Mouse (Mus musculus) C2C12 (cell line): ENCODE results near the gene Hes1. TPM values are rescaled to one million over a fixed set of nuclear protein-coding genes. Genes with fewer than 3 reads are reported as not detected.

Experiments used
- H3K27me3 ChIP-seq: one replicate; pipeline ENCODE4 v1.6.1; 2011; ENCODE audit not compliant: control insufficient read depth, insufficient read depth, insufficient read length
- H3K36me3 ChIP-seq: one replicate; pipeline ENCODE4 v1.6.1; 2011; ENCODE audit not compliant: control insufficient read depth, insufficient read depth
- H3K4me3 ChIP-seq: one replicate; pipeline ENCODE4 v1.5.1; 2011; ENCODE audit warnings: mild to moderate bottlenecking, control low read depth; ENCODE audit not compliant: poor library complexity, insufficient read depth, severe bottlenecking
- H3K79me2 ChIP-seq: one replicate; pipeline ENCODE4 v1.6.1; 2011; ENCODE audit not compliant: control insufficient read depth, insufficient read depth
- H3K79me3 ChIP-seq: one replicate; pipeline ENCODE4 v1.6.1; 2011; ENCODE audit warnings: low read depth, control low read depth
- H3ac ChIP-seq: one replicate; pipeline ENCODE3; 2011; ENCODE audit warnings: low read depth; ENCODE audit not compliant: control insufficient read depth, insufficient read length
- CEBPB ChIP-seq: IDR thresholded peaks from one replicate; pipeline ENCODE4 v1.6.1; 2011; ENCODE audit warnings: low read depth, mild to moderate bottlenecking, control low read depth, moderate library complexity
- CTCF ChIP-seq: IDR thresholded peaks from one replicate; pipeline ENCODE4 v1.5.1; 2011; ENCODE audit not compliant: control insufficient read depth, insufficient read depth, insufficient read length
- FOSL1 ChIP-seq: IDR thresholded peaks from one replicate; pipeline ENCODE4 v1.8.0; 2011; ENCODE audit warnings: mild to moderate bottlenecking, low read length; ENCODE audit not compliant: poor library complexity, insufficient read depth, severe bottlenecking
- MAX ChIP-seq: IDR thresholded peaks from one replicate; pipeline ENCODE4 v1.6.1; 2011; ENCODE audit warnings: mild to moderate bottlenecking, control low read depth
- MYOD1 ChIP-seq: IDR thresholded peaks from one replicate; pipeline ENCODE4 v1.6.1; 2011; ENCODE audit warnings: low read depth; ENCODE audit not compliant: control insufficient read depth, insufficient read length
- MYOG ChIP-seq: IDR thresholded peaks from one replicate; pipeline ENCODE4 v1.6.1; 2011; ENCODE audit not compliant: control insufficient read depth, insufficient read length; ENCODE audit errors: extremely low read depth
- USF1 ChIP-seq: IDR thresholded peaks from one replicate; pipeline ENCODE4 v1.6.1; 2011; ENCODE audit warnings: low read depth, mild to moderate bottlenecking, control low read depth, moderate library complexity
- polyA plus RNA-seq: library from polyadenylated mRNA; unstranded; fragments of >200 nt; fragmentation: generic; extraction: Trizol; gene quantifications from one replicate; pipeline ENCODE4 v1.2.1, GENCODE M21; 2012; ENCODE audit warnings: missing spikeins

The Hes1 gene
- polyA plus RNA-seq, 1 experiment, result 41.9 TPM

- Histone ChIP-seq H3K27me3 (no peaks in the 10 kb centered on the region), H3ac (peak overlapping the region; percentile 76), H3K79me2 (peaks cover 35% of the 10 kb centered on the region), H3K36me3 (peaks cover 12% of the 10 kb centered on the region), H3K4me3 (peak overlapping the region; percentile 68), H3K79me3 (peaks cover 27% of the 10 kb centered on the region)
- TF ChIP-seq MAX (no peak), CEBPB (no peak), USF1 (no peak), MYOG (no peak), MYOD1 (no peak), FOSL1 (no peak), CTCF (no peak)
Observed at GRCm38 (mm10) chr16:30066184-30066851, 2.1 kb downstream of the Hes1 start.

DNA sequence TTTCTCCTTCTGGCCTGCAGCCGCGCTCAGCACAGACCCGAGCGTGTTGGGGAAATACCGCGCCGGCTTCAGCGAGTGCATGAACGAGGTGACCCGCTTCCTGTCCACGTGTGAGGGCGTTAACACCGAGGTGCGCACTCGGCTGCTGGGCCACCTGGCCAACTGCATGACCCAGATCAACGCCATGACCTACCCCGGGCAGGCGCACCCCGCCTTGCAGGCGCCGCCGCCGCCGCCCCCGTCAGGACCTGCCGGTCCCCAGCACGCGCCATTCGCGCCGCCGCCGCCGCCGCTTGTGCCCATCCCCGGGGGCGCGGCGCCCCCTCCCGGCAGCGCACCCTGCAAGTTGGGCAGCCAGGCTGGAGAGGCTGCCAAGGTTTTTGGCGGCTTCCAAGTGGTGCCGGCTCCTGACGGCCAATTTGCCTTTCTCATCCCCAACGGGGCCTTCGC lies 2.7 kb downstream of the Hes1 start:
- H3ac ChIP-seq, result peak overlapping the region; percentile 76
- H3K27me3 ChIP-seq, result no peaks in the 10 kb centered on the region
- peak; percentile 94 for TF ChIP-seq CTCF
- no peak for TF ChIP-seq USF1
- peaks cover 12% of the 10 kb centered on the region for H3K36me3 ChIP-seq
- peaks cover 27% of the 10 kb centered on the region for H3K79me3 ChIP-seq
- H3K4me3 ChIP-seq, result peak overlapping the region; percentile 68
- H3K79me2 ChIP-seq, result peaks cover 35% of the 10 kb centered on the region

GRCm38 (mm10) chr16:30068041-30069020 lies 4.1 kb downstream of the Hes1 start:
- H3K79me2 ChIP-seq, result peaks cover 35% of the 10 kb centered on the region
- peaks cover 12% of the 10 kb centered on the region for H3K36me3 ChIP-seq
- H3K4me3 ChIP-seq, result peak overlapping the region; percentile 68
- H3ac ChIP-seq, result peak overlapping the region; percentile 67
- no peaks in the 10 kb centered on the region for H3K27me3 ChIP-seq
- no peak for TF ChIP-seq MAX
- peak; percentile 9 for TF ChIP-seq MYOD1
- TF ChIP-seq FOSL1, result no peak
- no peak for TF ChIP-seq MYOG
- TF ChIP-seq USF1, result no peak
- no peak for TF ChIP-seq CEBPB
- TF ChIP-seq CTCF, result no peak
- H3K79me3 ChIP-seq, result peaks cover 27% of the 10 kb centered on the region

DNA sequence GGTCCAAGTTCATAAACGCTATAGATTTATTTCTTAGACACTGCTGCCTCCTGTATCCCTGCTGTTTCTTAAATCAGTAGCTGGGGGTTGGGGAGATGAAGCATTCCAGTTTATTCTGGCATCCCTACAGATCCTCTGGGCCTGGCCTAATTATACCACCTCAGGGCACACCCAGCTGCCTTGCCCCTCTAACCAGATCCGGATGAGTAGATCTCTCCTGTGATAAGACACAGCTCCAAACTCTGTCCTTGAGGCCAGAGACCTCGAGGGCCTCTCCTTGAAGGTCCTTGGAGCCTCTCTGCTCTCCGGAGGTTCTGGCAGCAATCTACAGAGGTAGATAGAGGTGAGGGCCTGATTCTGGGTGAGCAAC lies 5.4 kb downstream of the Hes1 start:
- Histone ChIP-seq H3K79me3 (peaks cover 27% of the 10 kb centered on the region), H3ac (peak overlapping the region; percentile 61), H3K36me3 (peaks cover 12% of the 10 kb centered on the region), H3K27me3 (no peaks in the 10 kb centered on the region), H3K79me2 (peaks cover 35% of the 10 kb centered on the region), H3K4me3 (peak overlapping the region; percentile 14)
- TF ChIP-seq MAX (peak; percentile 54), FOSL1 (no peak), CEBPB (no peak), CTCF (no peak), MYOG (no peak), MYOD1 (peak; percentile 40), USF1 (no peak)

GRCm38 (mm10) chr16:30069950-30070770 lies 6.0 kb downstream of the Hes1 start:
- peak overlapping the region; percentile 23 for H3K4me3 ChIP-seq
- H3K79me3 ChIP-seq, result peaks cover 27% of the 10 kb centered on the region
- TF ChIP-seq MYOG (no peak), MYOD1 (no peak), FOSL1 (no peak), MAX (no peak), CEBPB (no peak), CTCF (no peak), USF1 (no peak)
- H3ac ChIP-seq, result peak overlapping the region; percentile 61
- peaks cover 12% of the 10 kb centered on the region for H3K36me3 ChIP-seq
- H3K79me2 ChIP-seq, result peaks cover 35% of the 10 kb centered on the region
- no peaks in the 10 kb centered on the region for H3K27me3 ChIP-seq
